Mouse (Mus musculus): ENCODE measurements around the gene Ccdc137. TPM values are rescaled to one million over a fixed set of nuclear protein-coding genes. Genes with fewer than 3 reads are reported as not detected.

Gene Ccdc137
- total RNA-seq, 2 experiments from 2014 or later = 28.4 to 28.5 TPM

DNA sequence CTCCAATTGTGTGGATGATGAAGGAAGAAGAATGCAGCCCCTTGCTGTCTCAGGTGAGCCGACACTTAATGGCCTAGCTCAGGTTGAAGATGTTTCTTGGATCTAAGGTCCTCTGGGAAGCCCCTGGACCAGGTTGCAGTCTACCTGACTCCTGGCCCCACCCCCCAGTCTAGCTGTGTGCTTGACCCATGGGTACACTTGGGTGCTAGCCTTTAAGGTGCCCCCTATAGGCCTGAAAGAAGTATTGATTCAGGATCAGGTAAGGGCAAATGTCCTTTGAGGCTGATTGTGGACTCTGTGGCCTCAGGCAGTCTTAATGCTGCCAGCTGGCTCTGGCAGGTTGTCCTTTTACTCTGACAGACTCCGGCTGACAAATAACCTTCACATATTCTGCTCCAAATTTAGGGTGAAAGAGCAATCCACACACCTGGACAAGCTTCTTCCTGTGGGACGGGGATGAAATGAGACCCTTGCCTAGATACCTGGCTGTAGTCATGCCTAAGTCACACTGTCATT is 15.1 kb upstream of the Ccdc137 start:
- DNase-seq (ENCODE audit: extremely low spot score in 1 of 2, low spot score in 2 of 2) = no peak
- TF ChIP-seq CTCF (IDR thresholded peaks at IDR 0.05) = no peak; the same call in 1 of the 2 replicates
- H3K27ac ChIP-seq = no peak overlapping the region
- H3K4me3 ChIP-seq = no peak overlapping the region
- intact Hi-C loops (cut with DNase I) = no loop called here

DNA sequence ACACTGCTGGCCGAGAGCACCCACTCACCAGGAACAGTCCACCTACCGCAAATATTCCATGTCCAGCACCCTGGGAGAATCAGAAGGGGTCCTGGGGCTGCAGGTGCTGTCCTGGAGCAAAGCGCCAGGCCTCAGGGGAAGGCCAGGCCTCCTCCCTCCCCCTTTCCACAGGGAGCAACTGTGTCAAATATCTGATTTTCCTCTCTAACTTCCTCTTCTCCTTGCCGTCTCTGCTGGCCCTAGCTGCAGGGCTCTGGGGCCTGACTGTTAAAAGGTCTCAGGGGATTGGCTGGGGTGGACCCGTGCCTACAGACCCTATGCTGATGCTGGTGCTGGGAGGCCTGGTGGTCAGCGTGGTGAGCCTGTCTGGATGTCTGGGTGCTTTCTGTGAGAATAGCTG is 13.8 kb upstream of the Ccdc137 start:
- no peak for TF ChIP-seq CTCF (IDR thresholded peaks at IDR 0.05)
- intact Hi-C loops (cut with DNase I) = no loop called here
- DNase-seq (ENCODE audit: extremely low spot score in 1 of 2, low spot score in 2 of 2) = no peak
- H3K4me3 ChIP-seq = no peak overlapping the region
- H3K27ac ChIP-seq = no peak overlapping the region

DNA sequence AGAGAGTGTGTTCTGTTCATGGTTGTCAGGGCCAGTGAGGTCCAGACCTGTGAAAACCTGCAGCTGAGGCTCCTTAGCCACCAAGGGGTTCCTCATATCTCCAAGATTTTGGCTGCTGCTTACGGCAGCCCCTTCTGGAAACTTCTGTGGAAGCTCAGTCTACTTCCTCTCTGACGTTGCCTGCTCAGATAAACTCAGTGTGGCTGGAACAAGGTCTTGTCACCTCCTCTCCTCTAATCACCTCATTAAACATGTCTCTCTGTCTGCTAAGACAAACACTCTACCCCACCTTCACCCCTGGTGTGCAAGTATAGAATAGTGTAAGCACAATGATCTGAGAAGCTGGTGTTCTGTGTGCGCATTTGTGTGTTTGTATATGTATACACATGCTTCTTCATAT is 12.4 kb upstream of the Ccdc137 start:
- intact Hi-C loops (cut with DNase I) = no loop called here
- DNase-seq (ENCODE audit: extremely low spot score in 1 of 2, low spot score in 2 of 2) = no peak
- no peak overlapping the region for H3K27ac ChIP-seq
- TF ChIP-seq CTCF (IDR thresholded peaks at IDR 0.05) = no peak
- no peak overlapping the region for H3K4me3 ChIP-seq

DNA sequence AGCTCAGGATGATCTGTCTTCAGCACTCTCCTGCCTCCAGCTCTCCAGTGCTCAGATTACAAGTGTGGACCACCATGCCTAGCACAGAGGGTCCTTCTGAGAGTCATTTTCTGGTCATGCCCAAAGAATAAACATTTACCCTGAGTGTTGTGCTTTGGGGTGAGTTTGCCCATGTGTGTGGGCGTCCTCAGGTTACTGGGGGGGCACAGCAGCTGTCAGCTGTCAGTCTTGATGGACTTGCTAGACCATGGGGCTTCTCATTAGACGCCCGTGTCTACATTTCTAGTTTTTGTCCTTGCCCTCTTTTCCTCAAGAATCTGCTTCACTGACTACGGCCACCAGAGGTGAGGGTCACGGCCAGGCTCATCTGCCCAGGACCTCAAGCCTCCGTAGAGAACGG is 10.7 kb upstream of the Ccdc137 start:
- Histone ChIP-seq H3K27ac (no peak overlapping the region), H3K4me3 (no peak overlapping the region)
- no peak for TF ChIP-seq CTCF (IDR thresholded peaks at IDR 0.05)
- intact Hi-C loops (cut with DNase I) = no loop called here
- no peak for DNase-seq (ENCODE audit: extremely low spot score in 1 of 2, low spot score in 2 of 2)

DNA sequence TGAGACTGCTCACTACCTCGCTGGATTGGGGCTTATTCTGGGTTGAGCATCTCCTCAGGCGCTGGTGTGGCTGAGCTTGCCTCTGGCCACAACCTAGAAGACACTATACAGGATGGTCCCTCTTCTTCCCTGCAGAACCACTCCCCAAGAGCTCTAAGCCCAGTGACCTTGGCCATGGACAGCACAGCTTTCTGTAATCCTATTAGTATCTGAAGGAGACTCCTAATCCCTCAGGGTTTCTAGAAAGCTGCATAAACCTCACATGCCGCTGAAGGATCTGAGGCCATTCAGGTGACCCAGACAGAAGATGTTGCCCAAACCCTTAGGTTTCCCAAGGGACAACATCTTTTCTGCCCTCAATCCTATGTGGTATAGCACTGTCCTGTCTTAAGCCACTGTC is 5.7 kb upstream of the Ccdc137 start:
- H3K27ac ChIP-seq = no peak overlapping the region
- no peak overlapping the region for H3K4me3 ChIP-seq
- no peak for DNase-seq (ENCODE audit: extremely low spot score in 1 of 2, low spot score in 2 of 2)
- intact Hi-C loops (cut with DNase I) = no loop called here
- TF ChIP-seq CTCF (IDR thresholded peaks at IDR 0.05) = no peak

DNA sequence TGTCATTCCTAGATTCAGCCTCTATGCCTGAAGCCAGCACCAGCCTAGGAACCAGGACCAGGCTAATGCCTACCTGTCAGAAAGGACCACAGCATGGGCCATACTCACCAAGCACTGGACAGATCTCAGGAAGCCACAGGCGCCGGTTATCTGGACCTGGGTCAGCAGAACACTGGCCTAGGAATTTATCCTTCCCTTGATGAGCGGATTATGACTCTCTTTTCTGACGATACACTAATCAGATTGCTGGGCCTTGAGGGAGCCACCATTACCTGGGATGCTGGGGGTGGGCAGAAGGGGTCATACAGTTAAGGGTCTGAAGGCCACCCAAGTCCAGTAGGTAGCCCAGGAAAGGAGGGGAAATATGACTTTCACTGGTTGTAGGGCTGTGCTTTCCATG is 4.6 kb upstream of the Ccdc137 start, which contains the start of gene Pde6g:
Pde6g (minus strand) TSS at position 195 of the 400 bp plus-strand sequence.
- no peak within 1 kb of the TSS for H3K4me3 ChIP-seq
- DNase-seq (ENCODE audit: extremely low spot score in 1 of 2, low spot score in 2 of 2) = no peak
- H3K27ac ChIP-seq = no peak within 1 kb of the TSS
- no peak for TF ChIP-seq CTCF (IDR thresholded peaks at IDR 0.05)
- intact Hi-C loops (cut with DNase I) = no loop called here

DNA sequence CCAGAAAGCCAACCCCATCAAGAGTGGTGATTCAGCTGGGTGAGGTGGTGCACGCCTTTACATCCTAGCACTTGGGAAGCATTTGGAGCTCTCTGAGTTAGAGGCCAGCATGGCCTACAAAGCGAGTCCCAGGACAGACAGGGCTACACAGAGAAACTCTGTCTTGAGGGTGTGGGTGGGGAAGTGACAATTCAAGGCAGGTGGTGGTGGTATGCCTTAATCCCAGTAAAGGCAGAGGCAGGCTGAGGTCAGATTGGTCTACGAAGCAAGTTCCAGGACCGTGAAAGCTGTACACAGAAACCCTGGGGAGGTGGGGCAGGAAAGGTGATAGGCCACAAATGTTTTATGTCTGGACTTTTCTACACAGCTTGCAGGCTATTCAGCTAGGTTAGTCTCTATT is 3.0 kb upstream of the Ccdc137 start:
- TF ChIP-seq CTCF (IDR thresholded peaks at IDR 0.05) = no peak
- Histone ChIP-seq H3K4me3 (no peak overlapping the region), H3K27ac (no peak overlapping the region)
- DNase-seq (ENCODE audit: extremely low spot score in 1 of 2, low spot score in 2 of 2) = no peak
- intact Hi-C loops (cut with DNase I) = no loop called here

DNA sequence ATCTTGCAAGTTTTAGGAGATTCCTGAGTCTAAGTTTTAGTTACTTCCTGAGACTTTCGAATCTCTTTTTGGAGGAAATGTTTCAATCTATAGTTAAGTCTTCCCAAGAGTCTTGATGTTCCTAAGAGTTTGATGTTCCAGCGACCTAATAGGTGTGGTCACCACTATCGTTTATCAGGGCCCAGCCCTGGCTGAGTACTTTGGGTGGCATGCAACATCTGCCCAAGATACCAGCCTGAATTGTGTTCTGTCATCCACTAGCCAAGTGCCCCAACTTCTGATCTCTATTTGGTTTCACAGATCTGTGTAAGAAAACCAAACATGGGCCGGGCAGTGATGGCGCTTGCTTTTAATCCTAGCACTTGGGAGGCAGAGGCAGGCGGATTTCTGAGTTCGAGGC is 2.5 kb upstream of the Ccdc137 start:
- Histone ChIP-seq H3K4me3 (no peak overlapping the region), H3K27ac (no peak overlapping the region)
- no peak for DNase-seq (ENCODE audit: extremely low spot score in 1 of 2, low spot score in 2 of 2)
- intact Hi-C loops (cut with DNase I) = no loop called here
- no peak for TF ChIP-seq CTCF (IDR thresholded peaks at IDR 0.05)

DNA sequence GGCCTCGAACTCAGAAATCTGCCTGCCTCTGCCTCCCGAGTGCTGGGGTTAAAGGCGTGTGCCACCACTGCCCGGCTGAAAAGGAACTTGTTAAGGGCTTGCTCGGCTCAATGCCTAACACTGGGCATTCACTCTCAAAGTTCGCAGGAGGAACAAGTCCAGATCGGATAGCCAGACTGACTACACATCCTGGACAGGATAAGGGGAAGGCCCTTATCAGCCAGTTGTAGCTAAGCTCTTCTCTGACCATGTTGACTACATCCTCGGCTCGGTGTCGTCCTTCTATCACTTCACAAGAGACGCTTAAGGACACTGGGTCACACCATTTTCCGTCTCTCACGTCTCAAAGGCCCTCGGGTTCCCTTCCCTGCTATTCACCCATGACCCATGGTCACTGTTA is 545 bp upstream of the Ccdc137 start:
- Histone ChIP-seq H3K27ac (peak overlapping the region; percentile 97), H3K4me3 (peak overlapping the region; percentile 97)
- intact Hi-C loops (cut with DNase I) = no loop called here
- TF ChIP-seq CTCF (IDR thresholded peaks at IDR 0.05) = no peak
- no peak for DNase-seq (ENCODE audit: extremely low spot score in 1 of 2, low spot score in 2 of 2)

DNA sequence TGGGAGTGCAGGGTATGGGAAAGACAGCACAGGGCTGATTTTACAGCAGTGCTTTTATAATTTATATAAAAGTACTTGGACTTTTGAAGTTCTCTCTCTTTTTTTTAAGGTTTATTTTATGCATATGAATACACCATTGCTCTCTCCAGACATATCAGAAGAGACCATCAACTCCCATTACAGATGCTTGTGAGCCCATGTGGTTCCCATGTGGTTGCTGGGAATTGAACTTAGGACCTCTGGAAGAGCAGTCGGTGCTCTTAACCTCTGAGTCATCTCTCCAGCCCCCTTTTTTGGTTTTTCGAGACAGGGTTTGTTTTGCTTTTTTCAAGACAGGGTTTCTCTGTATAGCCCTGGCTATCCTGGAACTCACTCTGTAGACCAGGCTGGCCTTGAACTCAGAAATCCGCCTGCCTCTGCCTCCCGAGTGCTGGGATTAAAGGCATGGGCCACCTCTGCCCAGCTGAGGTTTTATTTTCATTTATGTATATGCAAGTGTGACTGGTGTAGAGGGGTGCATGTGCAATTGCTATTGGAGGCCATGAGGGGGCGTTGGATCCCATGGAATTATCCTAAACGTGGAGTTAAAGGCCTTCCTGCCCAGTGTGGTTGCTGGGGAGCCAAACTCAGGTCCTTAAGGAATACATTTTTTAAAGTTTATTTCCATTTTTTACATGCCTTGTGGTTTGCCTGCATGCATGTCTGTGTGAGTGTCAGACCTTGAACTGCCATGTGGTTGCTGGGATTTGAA is 1.1 kb downstream of the Ccdc137 start:
- peak; percentile 11; the same call in 1 of the 2 replicates for TF ChIP-seq CTCF (IDR thresholded peaks at IDR 0.05)
- DNase-seq (ENCODE audit: extremely low spot score in 1 of 2, low spot score in 2 of 2) = no peak
- intact Hi-C loops (cut with DNase I) = loop anchor here (1.0 kb wide), 1 partner anchor 25 kb away; the partner anchor contains the start of gene Mrpl12
- peak overlapping the region; percentile 97; the same call in 1 of the 2 replicates for H3K27ac ChIP-seq
- peak overlapping the region; percentile 97 for H3K4me3 ChIP-seq

DNA sequence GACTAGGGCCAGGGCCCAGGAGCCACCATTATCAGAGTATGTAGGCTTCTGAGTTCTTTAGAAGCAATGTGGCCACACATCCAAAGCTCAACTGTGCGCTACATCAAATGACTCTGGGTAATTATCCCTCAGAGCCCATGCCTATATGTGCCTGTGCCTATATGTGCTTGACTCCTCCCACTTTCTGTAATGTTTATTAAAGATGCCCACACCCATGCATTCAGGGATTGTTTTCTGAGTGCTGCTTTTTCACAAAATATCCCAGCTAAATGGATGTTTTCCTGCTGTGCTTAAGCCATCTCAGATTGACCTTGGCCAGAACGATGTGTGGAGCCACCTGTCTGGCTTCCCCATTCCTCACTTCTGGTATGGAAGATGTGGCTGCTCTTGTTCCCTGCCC is 5.6 kb downstream of the Ccdc137 start:
- intact Hi-C loops (cut with DNase I) = no loop called here
- Histone ChIP-seq H3K27ac (no peak overlapping the region), H3K4me3 (no peak overlapping the region)
- DNase-seq (ENCODE audit: extremely low spot score in 1 of 2, low spot score in 2 of 2) = no peak
- TF ChIP-seq CTCF (IDR thresholded peaks at IDR 0.05) = no peak

DNA sequence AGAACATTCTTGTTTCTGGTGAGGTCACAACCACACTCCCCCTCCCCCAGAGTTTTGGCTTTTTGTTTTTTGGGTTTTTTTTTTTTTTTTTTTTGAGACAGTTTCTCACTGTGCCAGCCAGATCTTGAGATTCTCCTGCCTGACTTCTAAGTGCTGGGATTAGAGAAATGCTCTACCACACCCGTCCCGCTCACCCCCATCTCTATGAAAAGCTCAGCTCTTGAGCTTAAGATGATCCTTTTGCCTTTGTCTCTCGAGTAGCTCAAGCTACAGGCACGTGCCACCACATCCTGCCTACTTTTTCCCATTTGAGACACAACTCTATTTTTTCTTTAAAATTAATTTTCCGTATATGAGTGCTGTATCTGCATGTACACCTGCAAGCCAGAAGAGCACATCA is 6.5 kb downstream of the Ccdc137 start:
- intact Hi-C loops (cut with DNase I) = no loop called here
- TF ChIP-seq CTCF (IDR thresholded peaks at IDR 0.05) = no peak
- Histone ChIP-seq H3K27ac (no peak overlapping the region), H3K4me3 (no peak overlapping the region)
- no peak for DNase-seq (ENCODE audit: extremely low spot score in 1 of 2, low spot score in 2 of 2)

DNA sequence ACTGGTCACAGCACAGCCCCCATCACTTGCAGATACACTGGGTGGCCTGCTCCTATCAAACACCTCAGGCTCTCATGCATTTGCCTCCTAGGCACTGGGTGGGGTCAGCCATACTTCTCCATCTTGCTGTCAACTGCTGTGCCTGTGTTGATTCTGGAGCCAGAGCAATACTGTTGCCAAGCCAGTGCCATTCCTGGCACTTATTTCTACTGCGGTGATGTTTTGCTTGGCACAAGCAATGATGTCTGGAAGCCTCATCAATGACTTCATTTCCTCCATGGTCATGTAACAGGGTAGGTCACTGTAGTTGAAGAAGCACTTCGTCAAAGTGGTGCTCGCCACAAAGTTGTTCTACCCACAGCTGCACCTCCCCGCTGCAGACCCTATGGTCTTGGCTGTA is 7.6 kb downstream of the Ccdc137 start:
- intact Hi-C loops (cut with DNase I) = no loop called here

More for the DNA sequence above, 7.6 kb downstream of the Ccdc137 start:
- DNase-seq (ENCODE audit: extremely low spot score in 1 of 2, low spot score in 2 of 2) = no peak
- H3K27ac ChIP-seq = no peak overlapping the region
- no peak for TF ChIP-seq CTCF (IDR thresholded peaks at IDR 0.05)
- no peak overlapping the region for H3K4me3 ChIP-seq

Measured in left cerebral cortex, adult 2 months (tissue).